Mouse (Mus musculus) liver, adult 2 months (tissue): ENCODE measurements around the gene Il21r.

Experiments
- CTCF ChIP-seq: fragments of 200-500 bp; IDR thresholded peaks from 2 replicates; pipeline ENCODE4 v1.5.1; 2011; ENCODE audit warnings: low read depth, low read length, control low read depth
- POLR2A ChIP-seq: fragments of 200-500 bp; IDR thresholded peaks from 2 replicates; pipeline ENCODE4 v1.6.1; 2011; ENCODE audit warnings: low read length, control low read depth; ENCODE audit not compliant: insufficient read depth; ENCODE audit errors: extremely low read depth

GRCm38 (mm10) chr7:125564316-125565024 lies 38.8 kb upstream of the Il21r start:
- TF ChIP-seq CTCF (no peak), POLR2A (no peak)
